Mouse (Mus musculus): ENCODE results near the gene Aspm.
A peak's percentile ranks its signal among the peaks of the same experiment; 100 is the strongest.
"Not testable (repeated sequence)": the region's sequence is repeated elsewhere in the genome, so short reads cannot be mapped to it uniquely, and the experiment has no call there.

Aspm gene

DNA sequence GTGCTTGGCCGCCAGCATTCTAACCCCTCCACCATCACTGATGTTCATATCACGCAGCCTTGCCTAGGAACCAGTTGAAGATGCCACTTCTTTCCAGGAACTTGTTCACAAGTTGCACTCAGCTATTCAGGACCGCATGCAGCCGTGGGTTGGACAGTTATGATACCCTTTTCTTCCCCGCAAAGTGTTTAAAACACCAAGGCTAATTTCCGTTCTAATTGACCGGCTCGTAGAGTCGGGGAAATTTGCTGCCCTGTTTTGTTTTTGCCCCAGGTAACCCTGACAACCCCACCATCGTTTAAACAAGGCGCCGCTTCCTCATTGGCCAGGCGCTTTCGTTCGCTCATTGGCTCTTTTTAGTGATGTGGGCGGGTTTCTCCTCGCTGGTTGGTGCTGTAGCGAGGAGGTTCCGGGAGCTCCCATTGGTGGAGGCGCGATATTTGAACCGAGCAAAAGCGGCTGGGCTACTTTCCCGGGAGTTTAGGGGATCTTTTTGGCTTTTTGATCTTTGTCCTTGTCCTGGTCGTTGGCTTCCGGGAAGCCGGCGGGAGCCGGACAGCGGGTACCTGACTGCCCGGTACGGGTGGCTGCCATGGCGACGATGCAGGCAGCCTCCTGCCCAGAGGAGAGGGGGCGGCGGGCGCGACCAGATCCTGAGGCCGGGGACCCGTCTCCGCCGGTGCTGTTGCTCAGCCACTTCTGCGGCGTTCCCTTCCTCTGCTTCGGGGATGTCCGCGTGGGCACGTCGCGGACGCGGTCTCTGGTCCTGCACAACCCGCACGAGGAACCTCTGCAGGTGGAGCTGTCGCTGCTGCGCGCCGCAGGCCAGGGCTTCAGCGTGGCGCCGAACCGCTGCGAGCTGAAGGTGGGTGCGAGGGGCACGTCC is at the start of gene Aspm:
Aspm (plus strand) TSS at position 433 of the 886 bp plus-strand sequence.
- DNase-seq (ENCODE audit: low spot score) = peak; percentile 92

DNA sequence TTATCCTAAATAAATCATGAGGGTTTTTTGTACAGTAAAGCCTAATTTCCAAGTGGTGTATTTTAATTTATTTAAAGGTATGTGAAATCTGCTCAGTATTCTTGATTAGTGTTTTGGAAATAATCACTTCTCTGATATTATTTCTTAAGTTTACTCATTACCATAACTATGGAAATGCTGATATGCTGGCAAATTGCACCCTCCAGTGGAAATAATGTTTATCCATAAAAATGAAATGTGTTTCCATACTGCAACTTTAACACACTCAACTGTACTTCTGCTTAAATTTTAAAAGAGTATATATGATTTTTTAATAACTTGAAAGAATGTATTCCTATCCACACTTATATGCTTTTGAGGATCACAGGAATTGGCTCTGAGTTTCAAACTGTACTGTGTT is 48.8 kb upstream of the Aspm start:
- no peak for DNase-seq (ENCODE audit: low spot score)

DNA sequence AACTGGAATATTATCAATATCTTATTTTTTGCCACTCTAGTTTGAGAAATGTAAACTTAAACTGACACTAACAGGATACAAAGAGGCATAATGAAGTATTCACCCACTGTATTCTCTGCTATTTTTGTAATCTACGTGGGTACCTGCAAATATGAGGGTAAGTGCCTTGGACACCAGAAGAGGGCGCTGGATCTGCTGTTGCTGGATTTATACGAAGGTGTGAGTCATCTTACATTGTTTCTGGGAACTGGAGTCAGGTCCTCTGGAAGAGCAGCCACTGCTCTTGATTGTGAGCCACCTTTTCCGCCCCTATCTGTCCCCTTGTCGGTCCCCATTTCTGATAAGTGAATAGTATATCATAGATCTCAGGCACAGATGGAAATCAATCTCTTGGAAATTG is 46.9 kb upstream of the Aspm start:
- no peak for DNase-seq (ENCODE audit: low spot score)

- DNase-seq (ENCODE audit: low spot score) = not testable (repeated sequence)
These were observed 42.2 kb upstream of the Aspm start for GRCm38 (mm10) chr1:139412365-139412764.

- no peak for DNase-seq (ENCODE audit: low spot score)
These were observed 41.1 kb upstream of the Aspm start for GRCm38 (mm10) chr1:139413465-139413864.

DNA sequence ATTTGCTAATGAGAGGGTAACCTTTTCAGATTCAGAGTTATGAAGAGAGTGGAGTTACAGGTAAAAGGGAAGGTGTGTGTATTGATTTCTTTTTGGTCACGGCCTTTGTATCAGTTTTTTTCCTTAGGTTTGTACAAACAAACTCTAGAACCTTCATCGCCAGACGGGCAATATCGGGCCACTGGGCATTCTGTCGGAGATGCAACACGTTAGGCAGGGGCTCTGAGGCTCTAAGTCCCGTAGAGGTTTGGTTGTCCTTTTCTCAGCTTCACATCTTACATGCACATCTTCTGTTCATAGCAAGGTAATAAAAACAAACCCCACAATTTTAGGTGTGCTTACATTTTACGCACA is 33.1 kb upstream of the Aspm start:
- no peak for DNase-seq (ENCODE audit: low spot score)

- peak; percentile 90 for DNase-seq (ENCODE audit: low spot score)
These were observed 32.4 kb upstream of the Aspm start, which contains the start of gene Zbtb41 for GRCm38 (mm10) chr1:139421875-139422791. Gene Zbtb41 (plus strand): TSS chr1:139422288.

- peak; percentile 36 for DNase-seq (ENCODE audit: low spot score)
These were observed 31.6 kb upstream of the Aspm start for GRCm38 (mm10) chr1:139422941-139423340.

GRCm38 (mm10) chr1:139423931-139424330 is 30.6 kb upstream of the Aspm start:
- DNase-seq (ENCODE audit: low spot score) = no peak

DNA sequence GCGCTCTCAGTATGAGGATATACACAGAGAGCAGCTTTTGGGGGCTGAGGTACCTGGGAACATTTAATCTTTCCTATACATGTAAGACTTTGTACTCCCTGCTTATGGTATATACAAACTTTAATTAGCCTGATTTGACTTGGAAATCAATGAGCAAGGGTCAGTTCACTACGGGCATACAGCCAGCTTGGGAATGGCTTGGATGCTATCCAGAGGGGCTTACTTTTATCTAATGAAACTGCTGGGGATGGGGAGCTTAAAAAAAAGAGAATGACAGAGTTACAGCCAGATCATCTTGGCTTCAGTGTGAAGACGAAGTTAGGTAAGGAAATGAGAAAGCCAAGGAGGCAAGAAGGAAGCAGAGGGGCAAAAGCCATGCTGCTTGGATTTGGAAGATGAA is 29.6 kb upstream of the Aspm start:
- no peak for DNase-seq (ENCODE audit: low spot score)

GRCm38 (mm10) chr1:139438373-139438772 is 16.2 kb upstream of the Aspm start:
- no peak for DNase-seq (ENCODE audit: low spot score)

DNA sequence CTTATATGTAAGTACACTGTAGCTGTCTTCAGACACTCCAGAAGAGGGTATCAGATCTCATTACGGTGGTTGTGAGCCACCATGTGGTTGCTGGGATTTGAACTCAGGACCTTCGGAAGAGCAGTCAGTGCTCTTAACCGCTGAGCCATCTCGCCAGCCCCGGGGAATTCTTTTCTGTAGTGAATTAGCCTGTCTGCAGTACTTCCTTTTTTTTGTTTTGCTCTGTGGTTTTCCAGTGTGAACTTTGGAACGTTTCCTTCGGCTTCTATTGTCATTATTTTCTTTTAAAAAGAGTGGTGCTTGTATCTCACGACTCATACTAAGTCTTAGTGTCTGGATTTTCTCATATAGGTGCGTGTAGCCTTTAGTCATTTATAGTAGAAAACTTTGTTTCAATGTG is 11.5 kb upstream of the Aspm start:
- not testable (repeated sequence) for DNase-seq (ENCODE audit: low spot score)

GRCm38 (mm10) chr1:139455226-139455869 is 776 bp downstream of the Aspm start:
- peak; percentile 3 for DNase-seq (ENCODE audit: low spot score)

GRCm38 (mm10) chr1:139460807-139461206 is 6.2 kb downstream of the Aspm start:
- DNase-seq (ENCODE audit: low spot score) = no peak

GRCm38 (mm10) chr1:139465936-139466335 is 11.4 kb downstream of the Aspm start:
- no peak for DNase-seq (ENCODE audit: low spot score)

GRCm38 (mm10) chr1:139478898-139479297 is 24.3 kb downstream of the Aspm start:
- no peak for DNase-seq (ENCODE audit: low spot score)

GRCm38 (mm10) chr1:139480246-139480645 is 25.7 kb downstream of the Aspm start:
- DNase-seq (ENCODE audit: low spot score) = no peak

GRCm38 (mm10) chr1:139481146-139481545 is 26.6 kb downstream of the Aspm start:
- DNase-seq (ENCODE audit: low spot score) = no peak

DNA sequence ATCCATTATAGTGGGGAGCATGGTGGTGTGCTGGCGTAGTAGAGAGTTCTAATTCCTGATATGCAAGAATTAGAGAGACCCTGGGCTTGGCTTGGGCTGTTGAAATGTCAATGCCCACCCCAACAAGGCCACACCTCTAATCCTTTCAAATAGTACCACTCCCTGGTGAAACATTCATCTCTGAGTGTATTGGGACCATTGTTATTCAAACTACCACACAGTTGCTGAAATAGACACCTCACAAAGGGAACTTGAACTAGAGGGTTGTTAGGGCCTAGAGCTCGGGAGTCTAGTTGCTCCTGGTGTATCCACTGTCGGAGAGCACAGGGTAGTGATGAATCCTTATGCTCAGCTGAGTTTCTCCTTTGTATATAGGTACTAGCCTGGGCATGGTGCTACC is 40.1 kb downstream of the Aspm start:
- DNase-seq (ENCODE audit: low spot score) = no peak

- DNase-seq (ENCODE audit: low spot score) = no peak
These were observed 40.8 kb downstream of the Aspm start for GRCm38 (mm10) chr1:139495408-139495807.

- DNase-seq (ENCODE audit: low spot score) = no peak
These were observed 41.6 kb downstream of the Aspm start for GRCm38 (mm10) chr1:139496212-139496611.

DNA sequence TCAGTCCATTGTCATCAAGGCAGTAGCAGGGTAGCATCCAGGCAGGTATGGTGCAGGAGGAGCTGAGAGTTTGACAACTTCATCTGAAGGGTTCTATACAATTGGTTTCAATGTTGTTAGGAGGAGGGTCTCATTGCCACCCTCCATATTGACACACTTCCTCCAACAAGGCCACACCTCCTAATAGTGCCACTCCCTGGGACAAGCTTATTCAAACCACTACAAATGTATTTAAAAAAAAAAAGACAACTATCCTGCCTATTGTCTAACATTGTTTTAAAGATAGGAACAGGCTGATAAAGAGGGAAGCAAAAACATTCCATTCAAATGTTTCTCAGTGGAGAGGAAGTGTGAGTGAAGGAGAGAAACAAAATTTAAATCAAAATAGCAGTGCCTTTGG is 45.2 kb downstream of the Aspm start:
- DNase-seq (ENCODE audit: low spot score) = no peak

Data from T-cell, adult 2 months (primary cell).